Comparison of ENCODE assay signal across 20 mouse cellular contexts in the genomic region with DNA sequence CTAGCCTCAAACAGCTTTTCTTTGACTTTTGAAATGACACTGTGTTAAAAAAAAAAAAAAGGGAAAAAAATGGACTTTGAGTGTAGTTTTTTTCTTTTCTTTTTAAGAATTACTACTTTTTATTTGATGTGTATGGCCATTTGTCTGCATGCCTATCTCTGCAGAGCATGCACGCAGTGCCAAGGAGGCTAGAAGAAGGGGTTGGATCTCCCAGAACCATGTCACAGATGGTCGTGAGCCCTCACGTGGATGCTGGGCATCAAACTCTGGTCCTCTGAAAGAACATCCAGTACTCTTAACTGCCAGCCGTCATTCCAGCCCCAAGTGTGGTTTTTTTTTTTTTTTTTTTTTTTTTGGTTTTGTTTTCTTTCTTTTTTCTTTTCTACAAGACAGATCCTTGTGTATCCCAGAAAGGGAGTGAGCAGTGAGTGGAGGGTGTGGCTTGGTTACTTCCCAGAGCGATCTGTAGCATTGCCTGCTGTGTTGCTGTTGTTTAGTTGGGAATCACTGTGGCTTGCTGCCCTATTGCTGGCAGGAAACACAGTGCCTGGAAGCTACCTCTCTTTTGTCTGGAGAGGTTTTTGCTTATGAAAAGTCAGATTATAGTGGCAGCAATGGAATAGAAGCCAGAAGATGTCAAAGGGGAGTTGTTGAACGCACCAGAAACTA. TPM values are rescaled to one million over a fixed set of nuclear protein-coding genes. Genes with fewer than 3 reads are reported as not detected.
DNase-seq lines count a peak whose midpoint lies in the region; TF ChIP-seq lines count a peak whose summit lies in the region.
"Had no signal": no experiment of that assay in that cellular context is flagged by ENCODE, and none has a peak within 500 bp of the region (broad histone marks: within the 10 kb centered on the region; RNA-seq: fewer than 3 reads in every experiment).

No protein-coding gene starts in this region.

- no peak for TF ChIP-seq CTCF in ES-Bruce4 (IDR thresholded peaks at IDR 0.05; ENCODE audit: low read depth, low read length)

- H3K4me3 ChIP-seq in ES-Bruce4 (ENCODE audit: low read depth, low read length) (no peak overlapping the region), ES-E14 (ENCODE audit: insufficient read depth in 1 of 2, low read depth in 1 of 2, low read length in 2 of 2, poor library complexity in 1 of 2, severe bottlenecking in 1 of 2) (peak overlapping the region in 1 of 2 experiments; percentile 17; a peak in 1 of 4 replicates)
- H3K4me3 ChIP-seq: embryonic facial prominence, embryonic 13.5 days; forebrain, embryonic 12.5 days; heart, embryonic 15.5 days; hindbrain, embryonic 13.5 days had no signal

- in situ Hi-C loops in ES-E14 (cut with MboI; ENCODE audit: low sequenced_read_pairs in 2 of 2, unreplicated experiment in 2 of 2), result no loop called here

- H3K36me3 ChIP-seq in ES-Bruce4 (ENCODE audit: control insufficient read depth, insufficient read depth, low read length, poor library complexity, severe bottlenecking) (peaks cover 7% of the 10 kb centered on the region; the same call in 1 of the 2 replicates), ES-E14 (ENCODE audit: control insufficient read depth, insufficient read depth, low read length, poor library complexity, severe bottlenecking) (no peaks in the 10 kb centered on the region; the same call in 1 of the 2 replicates)
- H3K36me3 ChIP-seq: embryonic facial prominence, embryonic 13.5 days; forebrain, embryonic 12.5 days; heart, embryonic 15.5 days; hindbrain, embryonic 13.5 days had no signal

- peak overlapping the region; percentile 58; the same call in 1 of the 2 replicates for H3K9ac ChIP-seq in ES-Bruce4 (ENCODE audit: low read depth, poor library complexity, severe bottlenecking)
- H3K9ac ChIP-seq in ES-E14 (ENCODE audit: insufficient read depth, low read depth, low read length, poor library complexity, severe bottlenecking), result no peak overlapping the region
- H3K9ac ChIP-seq: embryonic facial prominence, embryonic 13.5 days; forebrain, embryonic 12.5 days; heart, embryonic 15.5 days; hindbrain, embryonic 13.5 days had no signal

- peak; percentile 87 for DNase-seq in heart, adult 11 months
- DNase-seq in heart, adult 9 months (ENCODE audit: low spot score in 2 of 2), result no peak
- DNase-seq in ES-E14 (ENCODE audit: low read depth, low spot score), result no peak
- no peak for DNase-seq in adrenal gland, postnatal 14 days
- no peak for DNase-seq in ovary, postnatal 14 days (ENCODE audit: low spot score)
- DNase-seq: adrenal gland, postnatal 25 days; cerebellum, adult 2 months; cerebellum, postnatal 36 days; gastrocnemius, postnatal 36 days; heart, adult 18-20 months; kidney, adult 11 months had no signal

- peaks cover 5% of the 10 kb centered on the region for H3K4me1 ChIP-seq in ES-Bruce4 (ENCODE audit: control insufficient read depth, insufficient read depth, low read length)
- peaks cover 6 to 18% of the 10 kb centered on the region in 2 experiments for H3K4me1 ChIP-seq in ES-E14 (ENCODE audit: control insufficient read depth in 2 of 2, insufficient read depth in 2 of 2, low read length in 2 of 2, poor library complexity in 1 of 2)

- no peaks in the 10 kb centered on the region for H3K9me3 ChIP-seq in ES-Bruce4 (replicated peaks; ENCODE audit: control insufficient read depth, insufficient read depth, low read length, poor library complexity, severe bottlenecking)
- no peaks in the 10 kb centered on the region for H3K9me3 ChIP-seq in ES-E14 (ENCODE audit: control insufficient read depth, insufficient read depth, low read depth, low read length)
- H3K9me3 ChIP-seq: embryonic facial prominence, embryonic 13.5 days; forebrain, embryonic 12.5 days; heart, embryonic 15.5 days; hindbrain, embryonic 13.5 days had no signal

- peak overlapping the region; percentile 96 for H3K27ac ChIP-seq in ES-Bruce4 (ENCODE audit: insufficient read depth, low read length)
- peak overlapping the region; percentile 72; the same call in 1 of the 2 replicates for H3K27ac ChIP-seq in ES-E14 (ENCODE audit: insufficient read depth, low read depth, low read length, poor library complexity, severe bottlenecking)
- H3K27ac ChIP-seq: embryonic facial prominence, embryonic 13.5 days; forebrain, embryonic 12.5 days; heart, embryonic 15.5 days; hindbrain, embryonic 13.5 days; hindbrain, postnatal 0 days had no signal

- TF ChIP-seq EP300 in ES-Bruce4 (IDR thresholded peaks at IDR 0.05; ENCODE audit: insufficient read depth, low read depth, low read length), result peak; percentile 88

- no peaks in the 10 kb centered on the region for H3K27me3 ChIP-seq in ES-Bruce4 (ENCODE audit: control insufficient read depth, insufficient read depth, low read length, poor library complexity, severe bottlenecking)
- H3K27me3 ChIP-seq: forebrain, embryonic 12.5 days; heart, embryonic 15.5 days; hindbrain, embryonic 13.5 days had no signal

- no peak for TF ChIP-seq POLR2A in ES-Bruce4 (IDR thresholded peaks at IDR 0.05; ENCODE audit: insufficient read depth, low read length)

TF ChIP-seq in ES-E14, 5 proteins besides CTCF, POLR2A, EP300 and RAD21:
- TF ChIP-seq HCFC1 (IDR thresholded peaks at IDR 0.05; ENCODE audit: borderline replicate concordance, insufficient read depth, low read length) (peak; percentile 35; the same call in 1 of the 2 replicates), CHD2 (IDR thresholded peaks at IDR 0.05; ENCODE audit: low read depth, low read length) (no peak), ZNF384 (IDR thresholded peaks at IDR 0.05; ENCODE audit: low read depth, low read length) (peak; percentile 90)

RNA-seq across cellular contexts. Expression of gene Gpr1, which starts 4.3 kb away (rescaled TPM):
- 0.35 and 0.61 TPM in 2 replicates for polyA plus RNA-seq in ES-Bruce4 (2011; ENCODE audit: insufficient read depth, insufficient read length, low read depth, missing spikeins)
- 1.3 and 2.2 TPM in 2 replicates for total RNA-seq in ES-E14 (2012; rRNA removed)
- total RNA-seq in adrenal gland, postnatal 14 days (2021), result 0.22 and 0.56 TPM in 2 replicates
- total RNA-seq: adrenal gland, postnatal 25 days; hematopoietic stem cell, adult 5-6 weeks had no signal
- polyA plus RNA-seq: embryonic facial prominence, embryonic 13.5 days; heart, embryonic 11.5 days; intestine, embryonic 14.5 days had no signal

RNA-seq across cellular contexts. Expression of gene Ndufs1, which starts 33.4 kb away (rescaled TPM):
- 106 and 110 TPM in 2 replicates for polyA plus RNA-seq in ES-Bruce4 (2011; ENCODE audit: insufficient read depth, insufficient read length, low read depth, missing spikeins)
- total RNA-seq in ES-E14 (2012; rRNA removed), result 84.2 and 101 TPM in 2 replicates
- 359 and 361 TPM in 2 replicates for total RNA-seq in adrenal gland, postnatal 14 days (2021)

RNA-seq across cellular contexts. Expression of gene Eef1b2, which starts 33.4 kb away (rescaled TPM):
- 2,024 and 2,095 TPM in 2 replicates for polyA plus RNA-seq in ES-Bruce4 (2011; ENCODE audit: insufficient read depth, insufficient read length, low read depth, missing spikeins)
- total RNA-seq in ES-E14 (2012; rRNA removed), result 1,668 and 1,913 TPM in 2 replicates
- total RNA-seq in adrenal gland, postnatal 14 days (2021), result 615 and 729 TPM in 2 replicates
